Mouse (Mus musculus): Measurements from ENCODE around the gene Ephx1. TPM values are rescaled to one million over a fixed set of nuclear protein-coding genes. Genes with fewer than 3 reads are reported as not detected.
"Not testable (repeated sequence)": the region's sequence is repeated elsewhere in the genome, so short reads cannot be mapped to it uniquely, and the experiment has no call there.

Gene Ephx1
- polyA plus RNA-seq, 1 experiment, result 142 TPM

- H3K4me3 ChIP-seq (replicated peaks; ENCODE audit: extremely low read depth, low read depth, low read length), result no peak overlapping the region
- 87% methylated on average over 8 of the region's 8 CpGs for WGBS
- no peaks in the 10 kb centered on the region for H3K4me1 ChIP-seq (ENCODE audit: control insufficient read depth, insufficient read depth, low read length)
- no peak for DNase-seq
- no peak for TF ChIP-seq POLR2A (IDR thresholded peaks at IDR 0.05; ENCODE audit: borderline replicate concordance, extremely low read depth, low read depth, low read length)
- no peak for TF ChIP-seq CTCF (IDR thresholded peaks at IDR 0.05; ENCODE audit: insufficient read depth, low read length)
These were observed 34.0 kb downstream of the Ephx1 start for GRCm38 (mm10) chr1:180986701-180987100.

DNA sequence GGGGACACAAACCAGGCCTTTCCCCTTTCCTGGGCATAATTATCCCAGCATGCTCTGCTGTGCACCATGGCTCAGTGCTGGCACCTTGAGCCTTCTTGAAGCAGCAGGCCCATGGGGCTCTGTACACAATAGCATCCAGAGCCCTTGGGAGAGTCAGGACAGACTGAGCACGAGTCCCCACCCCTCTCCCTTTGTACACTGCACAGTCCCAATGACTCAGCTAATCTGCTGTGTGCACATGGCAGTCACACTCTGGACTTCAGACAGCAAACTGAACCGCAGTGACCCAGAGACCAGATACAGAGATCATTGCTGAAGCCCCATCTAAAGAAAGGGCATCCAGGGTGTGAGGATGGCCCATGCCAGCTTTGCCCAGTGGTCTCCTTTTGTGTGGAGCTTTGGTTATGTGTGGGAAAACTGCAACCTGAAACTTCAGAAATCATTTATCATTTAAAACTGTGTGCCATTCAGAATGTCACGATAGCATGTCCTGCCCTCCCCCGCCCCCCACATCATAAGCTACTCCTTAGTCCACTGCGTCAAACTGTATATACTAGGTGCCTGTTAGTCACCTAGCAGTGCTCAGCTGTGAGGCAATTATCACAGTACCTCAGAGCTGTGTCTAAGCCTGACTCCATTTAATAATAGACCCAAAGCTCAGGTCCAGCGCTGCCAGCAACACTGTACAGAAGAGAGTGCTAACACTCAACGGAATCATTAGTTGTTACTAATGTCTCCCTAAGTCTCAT is 39.2 kb downstream of the Ephx1 start:
- 79% methylated on average over 7 of the region's 7 CpGs for WGBS

GRCm38 (mm10) chr1:180980464-180980863 is 40.2 kb downstream of the Ephx1 start:
- WGBS, result 71% methylated on average over 2 of the region's 2 CpGs
- no peak for DNase-seq

More for the DNA sequence above, 39.2 kb downstream of the Ephx1 start:
- not testable (repeated sequence) for H3K4me3 ChIP-seq (replicated peaks; ENCODE audit: extremely low read depth, low read depth, low read length); DNase-seq; H3K4me1 ChIP-seq (ENCODE audit: control insufficient read depth, insufficient read depth, low read length)

GRCm38 (mm10) chr1:180979484-180980251 is 41.0 kb downstream of the Ephx1 start:
- no peak for DNase-seq
- Histone ChIP-seq H3K4me3 (replicated peaks; ENCODE audit: extremely low read depth, low read depth, low read length) (no peak overlapping the region), H3K4me1 (ENCODE audit: control insufficient read depth, insufficient read depth, low read length) (no peaks in the 10 kb centered on the region)
- no peak for TF ChIP-seq POLR2A (IDR thresholded peaks at IDR 0.05; ENCODE audit: borderline replicate concordance, extremely low read depth, low read depth, low read length)
- WGBS, result 74% methylated on average over 24 of the region's 24 CpGs

More at GRCm38 (mm10) chr1:180980464-180980863, 40.2 kb downstream of the Ephx1 start:
- no peak overlapping the region for H3K4me3 ChIP-seq (replicated peaks; ENCODE audit: extremely low read depth, low read depth, low read length)
- no peaks in the 10 kb centered on the region for H3K4me1 ChIP-seq (ENCODE audit: control insufficient read depth, insufficient read depth, low read length)
- TF ChIP-seq POLR2A (IDR thresholded peaks at IDR 0.05; ENCODE audit: borderline replicate concordance, extremely low read depth, low read depth, low read length), result no peak
- TF ChIP-seq CTCF (IDR thresholded peaks at IDR 0.05; ENCODE audit: insufficient read depth, low read length), result 0 out of 2 replicates have a peak, but pooled peaks have one; percentile 5

GRCm38 (mm10) chr1:180976110-180976679 is 44.5 kb downstream of the Ephx1 start:
- peak; percentile 53 for DNase-seq
- H3K4me3 ChIP-seq (replicated peaks; ENCODE audit: extremely low read depth, low read depth, low read length), result no peak overlapping the region
- H3K4me1 ChIP-seq (ENCODE audit: control insufficient read depth, insufficient read depth, low read length), result no peaks in the 10 kb centered on the region
- peak; percentile 92 for TF ChIP-seq CTCF (IDR thresholded peaks at IDR 0.05; ENCODE audit: insufficient read depth, low read length)
- TF ChIP-seq POLR2A (IDR thresholded peaks at IDR 0.05; ENCODE audit: borderline replicate concordance, extremely low read depth, low read depth, low read length), result no peak
- WGBS, result 44% methylated on average over 4 of the region's 4 CpGs

DNA sequence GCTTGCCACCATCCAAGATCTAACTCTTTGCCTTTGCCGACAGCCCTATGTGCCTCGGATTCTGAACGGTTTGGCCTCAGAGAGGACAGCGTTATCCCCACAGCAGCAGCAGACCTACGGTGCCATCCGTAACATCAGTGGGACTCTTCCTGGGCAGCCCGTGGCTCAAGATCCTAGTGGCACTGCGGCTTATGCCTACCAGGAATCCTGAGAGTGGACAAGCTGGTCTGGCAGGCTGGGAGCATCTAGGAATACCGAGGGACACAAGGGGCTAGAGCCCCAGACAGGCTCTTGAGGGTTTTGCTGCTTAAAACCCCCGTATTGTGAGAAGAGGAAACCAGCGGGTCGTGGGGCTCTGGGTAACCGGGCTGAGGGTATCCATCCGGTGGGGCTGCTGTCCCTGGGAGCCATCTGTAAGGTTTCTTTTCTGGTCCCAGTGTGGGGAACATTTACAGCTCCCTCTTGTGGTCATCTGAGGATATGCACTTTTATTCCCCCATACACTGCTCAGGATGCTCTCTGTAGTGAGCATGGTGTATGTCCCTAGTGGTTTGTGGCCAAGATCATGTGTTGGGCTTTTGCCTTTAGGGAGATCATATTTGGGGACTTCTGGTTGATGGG is 46.5 kb downstream of the Ephx1 start:
- H3K4me3 ChIP-seq (replicated peaks; ENCODE audit: extremely low read depth, low read depth, low read length), result no peak overlapping the region
- TF ChIP-seq CTCF (IDR thresholded peaks at IDR 0.05; ENCODE audit: insufficient read depth, low read length) (peak; percentile 22; the same call in 1 of the 2 replicates), POLR2A (IDR thresholded peaks at IDR 0.05; ENCODE audit: borderline replicate concordance, extremely low read depth, low read depth, low read length) (no peak)
- H3K4me1 ChIP-seq (ENCODE audit: control insufficient read depth, insufficient read depth, low read length), result no peaks in the 10 kb centered on the region
- 56% methylated on average over 14 of the region's 14 CpGs for WGBS
- DNase-seq, result peak; percentile 32

GRCm38 (mm10) chr1:180972941-180973340 is 47.8 kb downstream of the Ephx1 start:
- no peak for DNase-seq
- Histone ChIP-seq H3K4me1 (ENCODE audit: control insufficient read depth, insufficient read depth, low read length) (no peaks in the 10 kb centered on the region), H3K4me3 (replicated peaks; ENCODE audit: extremely low read depth, low read depth, low read length) (no peak overlapping the region)
- TF ChIP-seq CTCF (IDR thresholded peaks at IDR 0.05; ENCODE audit: insufficient read depth, low read length) (no peak), POLR2A (IDR thresholded peaks at IDR 0.05; ENCODE audit: borderline replicate concordance, extremely low read depth, low read depth, low read length) (no peak)
- WGBS, result 90% methylated on average over 11 of the region's 11 CpGs

GRCm38 (mm10) chr1:180967261-180967660 is 53.4 kb downstream of the Ephx1 start:
- no peak for DNase-seq
- 86% methylated on average over 7 of the region's 7 CpGs for WGBS
- TF ChIP-seq CTCF (IDR thresholded peaks at IDR 0.05; ENCODE audit: insufficient read depth, low read length), result no peak
- no peak for TF ChIP-seq POLR2A (IDR thresholded peaks at IDR 0.05; ENCODE audit: borderline replicate concordance, extremely low read depth, low read depth, low read length)

DNA sequence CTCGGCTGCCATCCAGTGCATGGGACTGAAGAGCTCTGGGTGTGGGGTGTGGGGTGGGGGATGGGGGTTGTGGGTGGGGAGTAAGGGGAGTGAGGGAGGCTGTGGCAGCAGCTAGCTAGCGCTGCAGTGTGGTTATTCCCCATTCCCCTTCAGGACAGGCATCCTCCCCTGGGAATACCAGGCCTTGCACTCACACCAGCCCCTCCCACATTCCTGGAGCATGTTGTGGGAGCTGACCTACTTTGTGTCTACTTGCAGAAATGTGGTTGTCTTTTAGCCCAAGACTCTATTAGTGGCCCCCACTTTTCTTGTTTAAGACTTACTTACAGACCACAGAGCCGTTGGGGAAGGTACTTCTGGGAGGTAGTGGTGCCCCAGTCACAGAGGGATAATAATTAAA is 54.2 kb downstream of the Ephx1 start:
- WGBS, result 52% methylated on average over 3 of the region's 3 CpGs
- peaks cover 9% of the 10 kb centered on the region for H3K4me1 ChIP-seq (ENCODE audit: control insufficient read depth, insufficient read depth, low read length)
- no peak overlapping the region for H3K4me3 ChIP-seq (replicated peaks; ENCODE audit: extremely low read depth, low read depth, low read length)
- TF ChIP-seq CTCF (IDR thresholded peaks at IDR 0.05; ENCODE audit: insufficient read depth, low read length), result no peak
- no peak for TF ChIP-seq POLR2A (IDR thresholded peaks at IDR 0.05; ENCODE audit: borderline replicate concordance, extremely low read depth, low read depth, low read length)
- DNase-seq, result no peak

More at GRCm38 (mm10) chr1:180967261-180967660, 53.4 kb downstream of the Ephx1 start:
- no peak overlapping the region for H3K4me3 ChIP-seq (replicated peaks; ENCODE audit: extremely low read depth, low read depth, low read length)
- H3K4me1 ChIP-seq (ENCODE audit: control insufficient read depth, insufficient read depth, low read length), result peaks cover 9% of the 10 kb centered on the region
